Mouse (Mus musculus): ENCODE data around the gene Pimreg. TPM values are rescaled to one million over a fixed set of nuclear protein-coding genes. Genes with fewer than 3 reads are reported as not detected.

The Pimreg gene
- total RNA-seq, 2 experiments from 2014 or later: 2.4 to 3.0 TPM

- DNase-seq (ENCODE audit: low spot score in 2 of 2): no peak
These were observed 22.6 kb downstream of the Pimreg start for GRCm38 (mm10) chr11:72064414-72064813.

DNA sequence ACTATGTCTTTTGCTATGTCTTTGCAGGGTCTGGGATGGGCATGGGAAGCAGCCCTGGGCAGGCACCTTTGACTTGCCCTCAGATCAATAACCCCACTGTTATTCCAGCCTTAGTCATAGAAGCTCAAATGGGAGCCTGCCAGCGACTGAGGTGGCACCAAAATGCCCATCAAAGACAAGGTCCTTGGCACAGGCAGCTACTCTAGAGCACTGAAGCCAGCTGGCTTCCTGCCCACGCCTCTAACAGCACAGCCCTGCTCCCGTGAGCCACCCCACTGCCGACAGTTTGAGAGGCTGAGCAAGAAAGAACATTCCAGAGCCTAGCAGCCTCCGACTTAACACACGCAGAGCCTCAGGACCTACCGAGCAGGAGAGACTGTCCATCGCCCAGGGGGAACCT lies 23.3 kb downstream of the Pimreg start:
- DNase-seq (ENCODE audit: low spot score in 2 of 2): peak in 1 of 2 experiments; percentile 63

DNA sequence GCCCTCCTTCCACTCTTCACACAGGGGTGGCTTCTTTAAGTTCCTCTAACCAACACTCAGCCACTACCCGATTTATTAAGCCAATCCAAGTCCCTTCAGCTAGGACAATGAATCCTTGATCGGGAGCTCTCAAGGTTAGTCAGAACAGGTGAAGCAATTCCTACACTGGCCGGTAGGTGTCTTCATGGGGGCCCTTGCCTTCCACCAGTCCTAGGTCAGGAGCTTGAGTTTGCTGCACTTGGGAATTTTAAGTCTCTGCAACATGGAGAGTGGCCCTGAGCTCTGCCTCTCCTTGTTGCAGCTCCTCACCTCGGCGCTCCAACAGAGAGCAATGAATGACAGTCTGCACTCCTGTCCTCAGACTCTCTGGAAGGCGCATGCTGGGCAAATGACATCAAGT lies 24.5 kb downstream of the Pimreg start:
- no peak for DNase-seq (ENCODE audit: low spot score in 2 of 2)

DNA sequence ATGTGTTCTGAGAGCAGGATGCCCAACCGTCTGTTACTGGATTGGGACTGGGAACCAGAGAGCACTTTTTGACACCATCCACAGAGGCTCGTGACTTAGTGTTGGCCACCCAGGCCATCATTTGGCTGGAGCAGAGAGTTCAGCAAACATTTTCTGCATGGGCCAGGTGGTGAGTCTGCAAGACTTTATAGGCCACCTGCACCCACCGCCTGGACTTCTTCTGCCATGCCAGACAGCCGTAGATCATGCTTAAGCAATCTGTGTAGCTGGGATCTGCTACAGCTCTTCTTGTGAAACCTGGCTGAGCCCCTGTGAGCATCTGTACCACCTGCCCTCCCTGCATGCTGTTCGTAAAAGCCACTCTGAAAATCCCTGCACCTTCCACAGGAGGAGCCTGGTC lies 25.5 kb downstream of the Pimreg start:
- DNase-seq (ENCODE audit: low spot score in 2 of 2): peak in 1 of 2 experiments; percentile 50

DNA sequence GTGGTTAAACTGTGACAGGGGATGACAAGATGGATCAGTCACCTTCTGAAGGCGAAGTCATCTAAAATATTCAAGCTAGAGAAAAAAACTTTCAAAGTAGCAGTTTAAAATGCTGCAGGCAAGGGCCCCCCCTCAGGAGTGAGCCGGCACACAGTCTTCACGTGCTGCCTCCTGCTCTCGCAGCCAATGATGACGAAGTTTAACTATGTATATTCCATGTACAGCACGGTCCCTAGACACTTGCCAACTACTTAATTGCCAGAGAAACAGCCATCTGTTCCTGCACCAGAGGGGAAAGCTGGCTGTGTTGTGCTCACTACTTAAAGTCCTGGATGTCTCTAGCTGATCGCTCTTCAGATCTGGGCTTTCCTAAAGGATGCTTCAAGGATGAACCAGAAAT lies 26.2 kb downstream of the Pimreg start:
- DNase-seq (ENCODE audit: low spot score in 2 of 2): peak in 1 of 2 experiments; percentile 73

DNA sequence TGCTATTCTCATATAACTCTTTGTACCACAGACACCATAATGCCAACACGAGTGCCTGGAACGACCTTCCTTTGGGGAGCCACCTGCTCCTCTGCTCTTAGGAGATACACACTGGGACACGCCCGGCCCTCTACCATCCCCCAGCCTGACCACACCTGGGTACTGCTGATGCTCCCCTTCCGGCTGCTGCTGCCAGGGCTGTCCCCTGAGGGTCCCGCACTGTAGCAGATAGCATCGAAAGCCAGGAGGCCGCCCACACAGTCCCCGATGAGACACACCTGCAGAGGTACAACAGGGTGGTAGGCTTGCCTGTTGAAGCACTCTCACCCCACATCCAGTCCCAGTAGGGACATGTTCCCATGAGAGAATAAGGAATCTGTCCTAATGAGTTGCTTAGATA lies 28.9 kb downstream of the Pimreg start:
- no peak for DNase-seq (ENCODE audit: low spot score in 2 of 2)

GRCm38 (mm10) chr11:72072331-72072905 lies 30.6 kb downstream of the Pimreg start:
- DNase-seq (ENCODE audit: low spot score in 2 of 2): no peak

DNA sequence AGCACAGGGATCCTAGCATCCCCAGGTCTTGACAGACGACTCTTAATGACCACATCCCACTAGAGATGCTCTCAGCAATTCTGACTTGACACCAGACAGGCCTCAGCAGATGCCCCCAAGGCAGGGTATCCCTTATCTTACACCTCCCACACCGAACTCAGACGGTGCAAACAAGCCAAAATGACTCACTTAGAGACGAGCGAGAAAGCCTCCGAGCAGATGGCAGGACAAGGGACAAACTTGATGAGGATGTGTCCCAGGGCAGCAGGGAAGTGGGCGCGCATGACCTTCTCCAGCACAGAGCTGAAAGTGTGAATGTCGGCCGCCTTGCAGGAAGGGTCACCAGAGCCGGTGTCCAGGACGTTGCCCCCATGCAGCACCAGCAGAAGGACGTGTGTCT lies 32.4 kb downstream of the Pimreg start:
- no peak for DNase-seq (ENCODE audit: low spot score in 2 of 2)

DNA sequence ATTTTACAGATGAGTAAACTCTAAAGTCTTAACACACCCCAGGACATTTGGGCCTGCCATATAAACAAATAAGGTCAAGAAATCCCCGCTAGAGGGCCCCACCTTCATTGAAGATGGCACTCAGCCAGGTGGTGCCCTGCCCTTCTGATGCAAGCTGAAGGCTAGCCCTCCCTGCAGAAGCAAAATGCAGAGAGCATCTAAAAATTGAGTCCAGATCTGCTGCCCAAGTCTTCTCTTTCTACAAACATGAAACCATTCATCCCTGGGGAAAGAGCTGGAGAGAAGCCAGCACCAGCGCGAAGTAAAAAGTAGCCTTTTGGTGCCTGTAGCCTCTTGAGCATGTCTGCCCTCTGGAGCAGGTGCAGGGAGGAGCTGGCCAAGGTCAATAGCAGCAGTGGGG lies 36.2 kb downstream of the Pimreg start:
- no peak for DNase-seq (ENCODE audit: low spot score in 2 of 2)

DNA sequence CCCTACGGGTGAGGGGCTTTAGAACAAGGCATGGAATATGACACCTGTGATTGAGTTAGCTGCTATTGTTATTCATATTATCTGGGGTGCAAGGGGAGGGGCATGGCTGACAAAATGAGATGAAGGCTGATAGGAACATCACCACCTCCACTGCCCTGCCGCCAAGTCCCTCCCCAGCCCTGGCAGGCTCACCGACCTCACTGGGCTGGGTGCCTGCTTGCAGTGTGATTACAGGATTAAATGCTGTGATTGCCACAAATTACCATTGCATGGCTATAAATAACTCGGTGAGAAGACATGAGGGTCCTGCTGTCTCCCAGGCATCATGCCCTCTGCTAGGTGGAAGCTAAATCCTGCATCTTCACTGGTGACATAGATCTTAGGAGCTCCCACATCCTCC lies 36.8 kb downstream of the Pimreg start:
- DNase-seq (ENCODE audit: low spot score in 2 of 2): peak in 1 of 2 experiments; percentile 79

GRCm38 (mm10) chr11:72080461-72080860 lies 38.6 kb downstream of the Pimreg start:
- DNase-seq (ENCODE audit: low spot score in 2 of 2): no peak

DNA sequence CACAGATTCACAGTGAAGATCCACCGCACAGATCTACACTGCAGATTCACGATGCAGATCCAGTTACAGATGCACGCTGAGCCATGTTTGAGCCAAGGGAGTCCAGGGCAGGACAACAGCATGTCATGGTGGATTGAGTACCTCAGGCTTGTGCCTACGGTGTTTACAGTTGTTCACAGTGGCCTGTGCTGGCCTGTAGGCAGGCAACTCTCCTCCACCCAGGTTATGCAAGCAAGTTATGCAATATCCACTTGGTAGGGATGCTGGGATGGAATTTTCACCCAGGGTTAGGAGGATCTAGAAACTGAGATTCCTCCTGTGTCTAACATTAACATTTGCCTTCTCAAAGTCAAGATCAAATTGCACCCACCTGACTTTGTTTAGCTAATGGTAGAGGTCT lies 40.8 kb downstream of the Pimreg start:
- no peak for DNase-seq (ENCODE audit: low spot score in 2 of 2)

GRCm38 (mm10) chr11:72084337-72084736 lies 42.5 kb downstream of the Pimreg start:
- DNase-seq (ENCODE audit: low spot score in 2 of 2): no peak

DNA sequence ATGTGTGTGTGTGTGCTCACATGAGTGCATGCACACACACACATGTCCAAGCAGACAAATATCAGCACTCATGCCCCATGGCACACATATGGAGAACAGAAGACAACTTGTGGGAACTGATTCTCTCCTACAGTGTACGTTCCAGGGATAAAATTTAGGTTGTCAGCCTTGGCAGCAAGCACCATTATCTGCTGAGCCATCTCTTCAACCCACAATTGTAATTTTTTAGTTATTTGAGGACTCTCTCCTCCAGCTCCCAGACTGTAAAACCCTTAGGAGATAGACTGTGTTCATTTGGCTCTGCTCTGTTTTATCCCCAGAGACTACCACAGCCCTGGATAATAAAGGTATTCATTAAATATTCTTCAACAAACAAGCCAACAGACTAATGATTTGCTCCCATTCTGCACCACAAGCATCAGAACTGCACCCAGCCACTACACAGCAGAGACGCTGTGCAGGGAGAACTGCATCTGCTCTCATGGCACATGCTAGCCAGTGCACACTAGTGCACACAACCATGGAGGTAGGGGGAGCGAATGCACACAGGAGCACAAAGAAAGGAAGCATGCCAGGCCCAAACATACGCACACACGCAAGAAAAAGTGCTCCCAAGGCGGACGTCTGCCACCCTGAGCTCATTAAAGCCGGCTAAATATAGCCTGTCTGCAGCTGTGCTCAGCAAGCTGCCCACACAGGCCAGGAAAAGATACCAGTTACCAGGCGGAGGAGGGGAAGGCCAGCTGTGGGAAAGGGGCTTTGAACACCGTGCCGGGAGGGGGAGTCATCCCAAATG lies 44.6 kb downstream of the Pimreg start:
- peak in 1 of 2 experiments; percentile 43 for DNase-seq (ENCODE audit: low spot score in 2 of 2)

DNA sequence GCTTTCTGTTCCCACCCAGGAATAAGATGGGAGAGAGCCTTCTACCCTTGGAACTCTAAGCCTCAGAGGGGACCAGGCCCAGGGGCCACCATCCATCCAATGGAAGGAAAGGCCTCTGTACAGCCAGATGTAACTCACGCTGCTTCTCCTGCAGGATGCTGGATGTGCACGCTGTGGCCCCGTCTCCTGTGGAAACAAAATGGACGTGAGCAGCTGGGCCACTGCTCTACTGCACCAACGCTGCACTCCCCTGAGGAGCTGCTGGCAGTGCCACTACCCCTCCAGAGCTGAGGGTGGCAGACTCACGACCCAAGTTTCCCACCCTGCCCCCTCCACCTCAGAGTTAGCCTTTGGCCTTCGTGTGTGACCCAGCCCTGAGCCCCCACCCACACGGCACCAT lies 50.6 kb downstream of the Pimreg start:
- DNase-seq (ENCODE audit: low spot score in 2 of 2): no peak

GRCm38 (mm10) chr11:72094442-72094841 lies 52.6 kb downstream of the Pimreg start:
- DNase-seq (ENCODE audit: low spot score in 2 of 2): no peak

GRCm38 (mm10) chr11:72095994-72096393 lies 54.2 kb downstream of the Pimreg start:
- DNase-seq (ENCODE audit: low spot score in 2 of 2): no peak

Other genes with a start within 250 kb of the Pimreg start
- gene Aipl1, start 4.5 kb upstream of the Pimreg start, total RNA-seq (2021): under 1 TPM in 1 of 2 experiments, not detected in 1; 0.14 TPM
- 10 to 100 TPM; 20.9 to 22.2 TPM for gene Pitpnm3, start 93.7 kb downstream of the Pimreg start, total RNA-seq (2021)
- gene Gm43951, start 164.8 kb downstream of the Pimreg start, total RNA-seq (2021): 10 to 100 TPM; 10.9 to 11.3 TPM
- gene 4933427D14Rik, start 165.4 kb downstream of the Pimreg start, total RNA-seq (2021): 10 to 100 TPM; 22.9 to 23.3 TPM
- gene Txndc17, start 165.5 kb downstream of the Pimreg start, total RNA-seq (2021): 10 to 100 TPM; 38.1 to 44.3 TPM
- 10 to 100 TPM; 14.7 to 14.8 TPM for gene Med31, start 173.6 kb downstream of the Pimreg start, total RNA-seq (2021)
- 10 to 100 TPM; 12.4 to 13.4 TPM for gene Slc13a5, start 225.2 kb downstream of the Pimreg start, total RNA-seq (2021)